Mouse (Mus musculus) embryonic fibroblast, embryonic 13.5 days (primary cell): ENCODE measurements at regions not wholly inside any gene's neighbourhood (a gene's known extent, or its start where the extent isn't known, plus 50 kb on each side); places are given as distances from the start of the nearest gene placed in this dataset.

ENCODE experiments used
- CTCF ChIP-seq: IDR thresholded peaks from 2 replicates; pipeline ENCODE4 v1.5.1; 2011; ENCODE audit warnings: mild to moderate bottlenecking, control low read depth, low read length, moderate library complexity, borderline replicate concordance; ENCODE audit not compliant: insufficient read depth
- POLR2A ChIP-seq: IDR thresholded peaks from 2 replicates; pipeline ENCODE4 v1.6.1; 2011; ENCODE audit warnings: low read depth, mild to moderate bottlenecking, control low read depth, low read length, moderate library complexity

DNA sequence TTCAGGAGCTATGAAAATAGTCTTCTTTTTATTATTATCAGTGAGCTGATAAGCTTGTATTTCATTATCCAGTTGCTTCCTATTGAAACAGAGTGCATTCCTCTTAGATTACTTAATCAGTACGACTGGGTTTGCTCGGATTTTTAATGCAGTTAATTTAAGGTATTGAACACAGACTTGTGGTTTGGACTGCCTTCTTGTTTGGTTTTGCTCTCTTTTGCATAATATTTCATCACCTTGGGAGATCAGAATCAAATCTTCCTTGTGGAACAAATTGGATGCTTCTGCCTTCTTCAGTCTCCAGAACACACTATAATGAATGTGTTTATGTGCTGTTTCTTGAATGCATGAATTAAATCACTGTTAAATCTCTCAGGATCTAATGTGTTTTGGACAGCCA is 612.5 kb upstream of the Tenm4 start:
- TF ChIP-seq POLR2A = no peak
- TF ChIP-seq CTCF = no peak
